Mouse (Mus musculus): ENCODE data around the gene Gm21731. TPM values are rescaled to one million over a fixed set of nuclear protein-coding genes. Genes with fewer than 3 reads are reported as not detected.
"Not testable (repeated sequence)": the region's sequence is repeated elsewhere in the genome, so short reads cannot be mapped to it uniquely, and the experiment has no call there.

The Gm21731 gene
- polyA plus RNA-seq, 1 experiment from 2014 or later: not detected

DNA sequence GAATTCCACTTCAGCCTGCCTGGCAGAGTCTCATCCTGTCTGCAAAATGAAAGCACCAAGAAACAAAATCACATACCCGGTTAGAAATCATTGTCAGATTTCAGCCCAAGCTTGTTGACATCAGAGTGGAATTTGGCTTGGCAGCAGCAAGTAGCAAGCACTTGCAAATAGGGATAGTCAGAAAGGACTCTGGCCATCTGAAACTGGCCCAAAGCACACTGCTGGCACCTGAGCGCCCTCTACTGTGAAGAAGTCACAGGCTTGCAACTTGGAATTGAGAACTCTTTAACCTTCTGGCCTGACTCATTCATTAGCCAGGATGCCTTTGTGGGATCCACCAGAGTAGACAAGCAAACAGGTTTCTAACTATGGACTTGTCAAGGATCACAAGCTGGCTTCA, 38.9 kb downstream of the Gm21731 start:
- H3K4me1 ChIP-seq; H3K36me3 ChIP-seq; H3K27me3 ChIP-seq; H3K4me3 ChIP-seq; H3K4me2 ChIP-seq; H3K9me3 ChIP-seq; H3K27ac ChIP-seq; H3K9ac ChIP-seq; ATAC-seq (ENCODE audit: insufficient number of reproducible peaks, low FRiP score, low TSS enrichment, low read depth): not testable (repeated sequence)
- 21% methylated on average over 2 of the region's 2 CpGs for WGBS

GRCm38 (mm10) chr13:120278784-120279183, 39.9 kb downstream of the Gm21731 start:
- H3K4me1 ChIP-seq: no peaks in the 10 kb centered on the region
- WGBS: 88% methylated on average over 9 of the region's 9 CpGs
- H3K36me3 ChIP-seq: no peaks in the 10 kb centered on the region
- ATAC-seq (ENCODE audit: insufficient number of reproducible peaks, low FRiP score, low TSS enrichment, low read depth): no peak
- H3K27ac ChIP-seq: no peak overlapping the region
- H3K27me3 ChIP-seq: no peaks in the 10 kb centered on the region
- no peak overlapping the region for H3K4me2 ChIP-seq
- H3K9me3 ChIP-seq: no peaks in the 10 kb centered on the region
- H3K4me3 ChIP-seq: no peak overlapping the region
- H3K9ac ChIP-seq: no peak overlapping the region

Other genes with a start within 250 kb of the Gm21731 start
- not detected in 2 replicates for gene Gm36079, start 212.1 kb upstream of the Gm21731 start, polyA plus RNA-seq (2015; fragmentation: Nextera tagmentation; extraction: Ambion mirVana)
- 0.23 TPM in 1 of 2 replicates, not detected in the other for gene Gm21188, start 186.9 kb upstream of the Gm21731 start, polyA plus RNA-seq (2015; fragmentation: Nextera tagmentation; extraction: Ambion mirVana)
- gene Gm20767, start 98.9 kb upstream of the Gm21731 start, polyA plus RNA-seq (2015; fragmentation: Nextera tagmentation; extraction: Ambion mirVana): not detected in 2 replicates
- gene Gm21818, start 66.7 kb upstream of the Gm21731 start, polyA plus RNA-seq (2015; fragmentation: Nextera tagmentation; extraction: Ambion mirVana): not detected in 2 replicates
- gene Gm21762, start 23.2 kb upstream of the Gm21731 start, polyA plus RNA-seq (2015; fragmentation: Nextera tagmentation; extraction: Ambion mirVana): not detected in 2 replicates
- not detected in 2 replicates for gene AF067061, start 24.0 kb downstream of the Gm21731 start, polyA plus RNA-seq (2015; fragmentation: Nextera tagmentation; extraction: Ambion mirVana)
- 0.14 and 0.35 TPM in 2 replicates for gene BC147527, start 61.3 kb downstream of the Gm21731 start, polyA plus RNA-seq (2015; fragmentation: Nextera tagmentation; extraction: Ambion mirVana)
- gene Tcstv3, start 77.8 kb downstream of the Gm21731 start, polyA plus RNA-seq (2015; fragmentation: Nextera tagmentation; extraction: Ambion mirVana): not detected in 2 replicates